Mouse (Mus musculus) limb, embryonic 14.5 days (tissue): Measurements from ENCODE around the gene Lrp8. TPM values are rescaled to one million over a fixed set of nuclear protein-coding genes. Genes with fewer than 3 reads are reported as not detected.

ENCODE experiments used
- ATAC-seq: fragments of 200-750 bp; cut with Nextera tagmentation; 2 replicates; pipeline ENCODE4 v1.8.0; 2017; ENCODE audit warnings: low read depth, moderate number of reproducible peaks, moderate TSS enrichment; ENCODE audit not compliant: low FRiP score
- DNase-seq: peaks from one replicate; pipeline ENCODE4 v3.0.0-alpha.2; 2015; ENCODE audit warnings: low spot score
- H3K27ac ChIP-seq: fragments of 300-500 bp; sonication (generic); replicated peaks from 2 replicates; pipeline ENCODE4 v1.5.1; 2014; ENCODE audit warnings: low read depth, mild to moderate bottlenecking, low read length, moderate library complexity, mixed read lengths
- H3K27me3 ChIP-seq: fragments of 300-500 bp; sonication (generic); 2 replicates; pipeline ENCODE4 v1.6.1; 2014; ENCODE audit warnings: low read length, mixed read lengths; ENCODE audit not compliant: control insufficient read depth, insufficient read depth
- H3K36me3 ChIP-seq: fragments of 300-500 bp; sonication (generic); 2 replicates; pipeline ENCODE4 v1.6.1; 2014; ENCODE audit warnings: mild to moderate bottlenecking, low read length, moderate library complexity, mixed read lengths; ENCODE audit not compliant: control insufficient read depth, insufficient read depth
- H3K4me1 ChIP-seq: fragments of 300-500 bp; sonication (generic); 2 replicates; pipeline ENCODE4 v1.6.1; 2014; ENCODE audit warnings: antibody characterized with exemption, low read length, mixed read lengths; ENCODE audit not compliant: control insufficient read depth, insufficient read depth
- H3K4me2 ChIP-seq: fragments of 300-500 bp; sonication (generic); replicated peaks from 2 replicates; pipeline ENCODE4 v1.6.1; 2014; ENCODE audit warnings: low read depth, mild to moderate bottlenecking, low read length, moderate library complexity; ENCODE audit not compliant: severe bottlenecking
- H3K4me3 ChIP-seq: fragments of 300-500 bp; sonication (generic); replicated peaks from 2 replicates; pipeline ENCODE4 v1.5.1; 2014; ENCODE audit warnings: low read length
- H3K9ac ChIP-seq: fragments of 300-500 bp; sonication (generic); 2 replicates; pipeline ENCODE4 v1.6.1; 2014; ENCODE audit warnings: mild to moderate bottlenecking, low read depth, low read length, moderate library complexity; ENCODE audit not compliant: severe bottlenecking
- H3K9me3 ChIP-seq: fragments of 300-500 bp; sonication (generic); 2 replicates; pipeline ENCODE4 v1.6.1; 2016; ENCODE audit warnings: low read length; ENCODE audit not compliant: control insufficient read depth
- POLR2A ChIP-seq: fragments of 200-500 bp; IDR thresholded peaks from 2 replicates; pipeline ENCODE4 v1.8.0; 2012; ENCODE audit warnings: inconsistent platforms, mild to moderate bottlenecking, moderate library complexity, borderline replicate concordance; ENCODE audit not compliant: insufficient read depth, insufficient read length; ENCODE audit errors: extremely low read depth
- WGBS: fragments of 180-500 bp; shearing (Covaris S2); extraction: QIAGEN DNeasy Blood & Tissue Kit; methylation state at CpG from one replicate; pipeline ENCODE4 v1.1.7; 2014; 5-methylcytosine and 5-hydroxymethylcytosine counted together
- polyA plus RNA-seq, 2 experiments: library from polyadenylated mRNA; depleted of rRNA in 1 of 2; stranded (reverse) in 1 of 2; unstranded in 1 of 2; fragments of >200 nt; fragmentation: Nextera tagmentation in 1 of 2; extraction: Ambion mirVana in 1 of 2; gene quantifications; 2 replicates each; pipeline versions ENCODE4 v1.2.1 to v1.2.3; 2012 to 2014

Lrp8 gene
- polyA plus RNA-seq, 2 experiments: 3.2 to 10.5 TPM

GRCm38 (mm10) chr4:107828727-107829218, 26.7 kb downstream of the Lrp8 start:
- DNase-seq (no peak), ATAC-seq (no peak)
- no peak overlapping the region for H3K27ac ChIP-seq
- no peak overlapping the region for H3K4me3 ChIP-seq
- H3K9ac ChIP-seq: 0 out of 2 replicates have a peak overlapping the region, but pooled peaks have one; percentile 28
- H3K9me3 ChIP-seq: no peaks in the 10 kb centered on the region
- no peak for TF ChIP-seq POLR2A
- peaks cover 5% of the 10 kb centered on the region for H3K4me1 ChIP-seq
- 21% methylated on average over 10 of the region's 10 CpGs for WGBS
- no peaks in the 10 kb centered on the region for H3K36me3 ChIP-seq
- H3K4me2 ChIP-seq: no peak overlapping the region
- no peaks in the 10 kb centered on the region for H3K27me3 ChIP-seq

GRCm38 (mm10) chr4:107829675-107830074, 27.6 kb downstream of the Lrp8 start:
- H3K36me3 ChIP-seq: no peaks in the 10 kb centered on the region
- no peak overlapping the region for H3K9ac ChIP-seq
- ATAC-seq (no peak), DNase-seq (no peak)
- peaks cover 5% of the 10 kb centered on the region for H3K4me1 ChIP-seq
- WGBS: 59% methylated on average over 2 of the region's 2 CpGs
- no peaks in the 10 kb centered on the region for H3K9me3 ChIP-seq
- TF ChIP-seq POLR2A: no peak
- no peak overlapping the region for H3K4me3 ChIP-seq
- H3K27ac ChIP-seq: no peak overlapping the region
- H3K27me3 ChIP-seq: no peaks in the 10 kb centered on the region
- no peak overlapping the region for H3K4me2 ChIP-seq

DNA sequence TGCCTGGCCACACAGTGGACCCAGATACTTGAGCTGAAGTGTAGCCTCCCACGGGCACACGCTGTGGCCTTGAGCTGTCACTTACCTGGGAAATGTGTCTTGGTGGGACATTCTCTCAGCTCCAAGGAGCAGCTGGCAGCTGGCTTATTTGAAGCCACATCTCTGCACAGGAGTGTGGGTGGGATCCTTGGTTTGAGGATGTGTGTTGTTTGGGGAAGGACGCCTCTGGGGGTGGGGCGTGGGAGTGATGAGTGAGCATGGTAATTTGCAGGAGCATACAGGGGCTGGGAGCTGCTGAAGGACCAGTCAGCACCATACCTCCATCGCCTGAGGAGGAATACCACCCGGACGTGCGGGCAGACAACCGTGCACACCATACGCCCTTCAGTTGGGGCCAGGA, 28.1 kb downstream of the Lrp8 start:
- Histone ChIP-seq H3K27ac (no peak overlapping the region), H3K9me3 (no peaks in the 10 kb centered on the region), H3K27me3 (no peaks in the 10 kb centered on the region), H3K9ac (no peak overlapping the region), H3K4me1 (peaks cover 5% of the 10 kb centered on the region), H3K36me3 (no peaks in the 10 kb centered on the region), H3K4me2 (no peak overlapping the region), H3K4me3 (no peak overlapping the region)
- 82% methylated on average over 10 of the region's 10 CpGs for WGBS
- no peak for DNase-seq
- no peak for ATAC-seq
- no peak for TF ChIP-seq POLR2A

GRCm38 (mm10) chr4:107830821-107831221, 28.8 kb downstream of the Lrp8 start:
- no peak for DNase-seq

GRCm38 (mm10) chr4:107831678-107832077, 29.6 kb downstream of the Lrp8 start:
- no peak overlapping the region for H3K4me3 ChIP-seq
- peaks cover 10% of the 10 kb centered on the region for H3K4me1 ChIP-seq
- no peak for DNase-seq
- H3K9ac ChIP-seq: no peak overlapping the region
- no peak overlapping the region for H3K4me2 ChIP-seq
- no peaks in the 10 kb centered on the region for H3K9me3 ChIP-seq
- ATAC-seq: no peak
- no peak for TF ChIP-seq POLR2A
- H3K36me3 ChIP-seq: no peaks in the 10 kb centered on the region
- no peaks in the 10 kb centered on the region for H3K27me3 ChIP-seq
- H3K27ac ChIP-seq: no peak overlapping the region
- 91% methylated on average over 6 of the region's 6 CpGs for WGBS

More at GRCm38 (mm10) chr4:107830821-107831221, 28.8 kb downstream of the Lrp8 start:
- H3K4me3 ChIP-seq: no peak overlapping the region
- H3K36me3 ChIP-seq: no peaks in the 10 kb centered on the region
- no peak overlapping the region for H3K27ac ChIP-seq
- no peak overlapping the region for H3K4me2 ChIP-seq
- peaks cover 5% of the 10 kb centered on the region for H3K4me1 ChIP-seq
- 78% methylated on average over 7 of the region's 7 CpGs for WGBS
- H3K27me3 ChIP-seq: no peaks in the 10 kb centered on the region
- H3K9me3 ChIP-seq: no peaks in the 10 kb centered on the region
- H3K9ac ChIP-seq: no peak overlapping the region
- no peak for TF ChIP-seq POLR2A
- ATAC-seq: no peak

GRCm38 (mm10) chr4:107833525-107833924, 31.5 kb downstream of the Lrp8 start:
- H3K27ac ChIP-seq: no peak overlapping the region
- H3K4me3 ChIP-seq: no peak overlapping the region
- no peaks in the 10 kb centered on the region for H3K9me3 ChIP-seq
- H3K27me3 ChIP-seq: no peaks in the 10 kb centered on the region
- 77% methylated on average over 5 of the region's 5 CpGs for WGBS
- no peak for TF ChIP-seq POLR2A
- no peak overlapping the region for H3K4me2 ChIP-seq
- ATAC-seq (no peak), DNase-seq (no peak)
- no peaks in the 10 kb centered on the region for H3K36me3 ChIP-seq
- H3K4me1 ChIP-seq: peaks cover 18% of the 10 kb centered on the region
- no peak overlapping the region for H3K9ac ChIP-seq
